26 mouse cellular contexts compared by ENCODE assay signal in the genomic region with DNA sequence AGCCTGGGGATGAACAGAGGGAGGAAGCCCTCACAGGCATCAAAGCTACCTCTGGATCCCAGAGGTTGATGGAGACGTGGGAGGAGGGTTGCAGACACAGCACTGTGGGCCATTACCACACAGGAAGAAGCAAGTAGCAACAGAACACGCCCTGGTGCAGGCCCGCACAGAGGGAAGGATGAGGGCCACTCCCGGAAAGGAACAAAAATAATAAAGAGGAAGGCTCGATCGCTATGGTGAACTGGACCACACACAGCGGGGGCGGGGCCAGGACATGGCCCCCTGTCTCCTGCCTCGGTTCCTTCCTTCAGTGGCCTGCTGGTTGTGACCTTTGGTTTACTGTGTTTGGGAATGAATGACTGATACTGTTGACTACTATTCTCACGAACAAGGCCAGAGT. TPM values are rescaled to one million over a fixed set of nuclear protein-coding genes. Genes with fewer than 3 reads are reported as not detected.
DNase-seq lines count a peak whose midpoint lies in the region; ATAC-seq and TF ChIP-seq lines count a peak whose summit lies in the region.
"Had no signal": no experiment of that assay in that cellular context is flagged by ENCODE, and none has a peak within 500 bp of the region (broad histone marks: within the 10 kb centered on the region; RNA-seq: fewer than 3 reads in every experiment).

No protein-coding gene starts in this region.

- ATAC-seq in megakaryocyte, adult 5-6 weeks (ENCODE audit: poor library complexity, severe bottlenecking): peak; percentile 94
- ATAC-seq in erythroid progenitor cell, adult 5-6 weeks (replicated peaks; ENCODE audit: low FRiP score, poor library complexity, severe bottlenecking): no peak
- no peak for ATAC-seq in lung, postnatal 0 days
- ATAC-seq: CD4-positive, CD25-positive, alpha-beta regulatory T cell, adult 4 months; forebrain, embryonic 14.5 days had no signal

- H3K36me3 ChIP-seq in E14TG2a.4 (ENCODE audit: insufficient read depth, low read length): peaks cover 74% of the 10 kb centered on the region
- H3K36me3 ChIP-seq in lung, postnatal 0 days (ENCODE audit: insufficient read depth, low read length): peaks cover 13% of the 10 kb centered on the region

- no peak overlapping the region for H3K9ac ChIP-seq in lung, postnatal 0 days (replicated peaks; ENCODE audit: low read depth)
- H3K9ac ChIP-seq: heart, embryonic 12.5 days; hindbrain, embryonic 15.5 days had no signal

- H3K4me1 ChIP-seq in E14TG2a.4 (replicated peaks; ENCODE audit: low read depth, low read length): peaks cover 93% of the 10 kb centered on the region
- no peaks in the 10 kb centered on the region for H3K4me1 ChIP-seq in lung, postnatal 0 days (ENCODE audit: insufficient read depth, low read depth, low read length)
- H3K4me1 ChIP-seq: hindbrain, embryonic 15.5 days had no signal

- no peak overlapping the region for H3K27ac ChIP-seq in lung, postnatal 0 days (ENCODE audit: low read length)
- H3K27ac ChIP-seq: forebrain, embryonic 10.5 days; hindbrain, embryonic 10.5 days; hindbrain, embryonic 15.5 days had no signal

- peak; percentile 91 for DNase-seq in ES-CJ7 (ENCODE audit: low read depth, low spot score)
- DNase-seq in ZHBTc4 (ENCODE audit: low read depth, low spot score): peak; percentile 95
- no peak for DNase-seq in cerebellum, postnatal 25 days
- DNase-seq in lung, postnatal 0 days (ENCODE audit: low spot score): no peak
- DNase-seq in heart, adult 18-20 months: no peak
- DNase-seq: adrenal gland, adult 8-10 months; adrenal gland, postnatal 36 days; B cell, adult 2 months; cerebellum, adult 11-12 months; cerebellum, adult 9-10 months; cerebellum, postnatal 36 days; kidney, adult 18-20 months had no signal

- H3K4me3 ChIP-seq in E14TG2a.4 (replicated peaks; ENCODE audit: low read length): peak overlapping the region; percentile 84
- H3K4me3 ChIP-seq in lung, postnatal 0 days (ENCODE audit: low read depth, low read length): no peak overlapping the region
- H3K4me3 ChIP-seq: forebrain, embryonic 10.5 days; heart, embryonic 12.5 days; hindbrain, embryonic 10.5 days; hindbrain, embryonic 15.5 days had no signal

- no peak overlapping the region for H3K4me2 ChIP-seq in lung, postnatal 0 days (replicated peaks; ENCODE audit: low read depth, low read length)
- H3K4me2 ChIP-seq: heart, embryonic 12.5 days; hindbrain, embryonic 15.5 days had no signal

- H3K9me3 ChIP-seq in E14TG2a.4 (ENCODE audit: low read length): no peaks in the 10 kb centered on the region
- no peaks in the 10 kb centered on the region for H3K9me3 ChIP-seq in lung, postnatal 0 days (ENCODE audit: low read length)
- H3K9me3 ChIP-seq: forebrain, embryonic 10.5 days; G1E; heart, embryonic 12.5 days; hindbrain, embryonic 10.5 days; hindbrain, embryonic 15.5 days had no signal

- 61% methylated on average over 10 of the region's 10 CpGs for WGBS in lung, postnatal 0 days

- no peak for TF ChIP-seq CTCF in E14TG2a.4 (conservative IDR thresholded peaks at IDR 0.05; ENCODE audit: low read length)
- TF ChIP-seq CTCF in lung, postnatal 0 days (IDR thresholded peaks at IDR 0.05): no peak

- TF ChIP-seq EP300 in lung, postnatal 0 days (IDR thresholded peaks at IDR 0.05): no peak

- no peaks in the 10 kb centered on the region for H3K27me3 ChIP-seq in E14TG2a.4 (ENCODE audit: insufficient read depth, low read length)
- no peaks in the 10 kb centered on the region for H3K27me3 ChIP-seq in lung, postnatal 0 days (replicated peaks; ENCODE audit: insufficient read depth, low read length)
- H3K27me3 ChIP-seq: heart, embryonic 12.5 days; hindbrain, embryonic 15.5 days had no signal

RNA-seq across cellular contexts. Expression of gene Rpl7l1, which starts 17.2 kb away (rescaled TPM):
- 57.4 and 63.0 TPM in 2 replicates for total RNA-seq in megakaryocyte, adult 5-6 weeks (2015)
- total RNA-seq in megakaryocyte, adult 5-6 weeks (2017): 78.5 and 81.4 TPM in 2 replicates
- 29.9 and 35.6 TPM in 2 replicates for total RNA-seq in erythroid progenitor cell, adult 5-6 weeks (2015; ENCODE audit: low replicate concordance)
- 25.2 and 69.6 TPM in 2 replicates for total RNA-seq in erythroid progenitor cell, adult 5-6 weeks (2017; ENCODE audit: low replicate concordance)
- 83.2 and 83.7 TPM in 2 replicates for polyA plus RNA-seq in lung, postnatal 0 days (2015; fragmentation: Nextera tagmentation; extraction: Ambion mirVana)
- total RNA-seq in heart, adult 18-20 months (2021): 10 to 100 TPM; 59.8 to 61.8 TPM

RNA-seq across cellular contexts. Expression of gene 2310039H08Rik, which starts 27.2 kb away (rescaled TPM):
- 8.1 and 8.8 TPM in 2 replicates for total RNA-seq in megakaryocyte, adult 5-6 weeks (2015)
- total RNA-seq in megakaryocyte, adult 5-6 weeks (2017): 5.5 and 10.7 TPM in 2 replicates
- 7.2 and 15.1 TPM in 2 replicates for total RNA-seq in erythroid progenitor cell, adult 5-6 weeks (2015; ENCODE audit: low replicate concordance)
- 1.8 and 4.2 TPM in 2 replicates for total RNA-seq in erythroid progenitor cell, adult 5-6 weeks (2017; ENCODE audit: low replicate concordance)
- polyA plus RNA-seq in lung, postnatal 0 days (2015; fragmentation: Nextera tagmentation; extraction: Ambion mirVana): 73.9 and 80.1 TPM in 2 replicates
- total RNA-seq in heart, adult 18-20 months (2021): 10 to 100 TPM; 24.4 to 29.4 TPM

RNA-seq across cellular contexts. Expression of gene Ptcra, which starts 36.2 kb away (rescaled TPM):
- total RNA-seq in megakaryocyte, adult 5-6 weeks (2015): not detected in 2 replicates
- total RNA-seq in megakaryocyte, adult 5-6 weeks (2017): not detected in 2 replicates
- not detected in 2 replicates for total RNA-seq in erythroid progenitor cell, adult 5-6 weeks (2015; ENCODE audit: low replicate concordance)
- total RNA-seq in erythroid progenitor cell, adult 5-6 weeks (2017; ENCODE audit: low replicate concordance): not detected in 2 replicates
- polyA plus RNA-seq in lung, postnatal 0 days (2015; fragmentation: Nextera tagmentation; extraction: Ambion mirVana): 0.14 TPM in 1 of 2 replicates, not detected in the other
- not detected for total RNA-seq in heart, adult 18-20 months (2021)
- total RNA-seq: adrenal gland, adult 8-10 months; adrenal gland, postnatal 36 days; gastrocnemius, adult 8-10 months; gastrocnemius, postnatal 4 days; heart, adult 8-10 months; heart, postnatal 25 days had no signal

RNA-seq across cellular contexts. Expression of gene Cnpy3, which starts 47.7 kb away (rescaled TPM):
- 35.6 and 39.6 TPM in 2 replicates for total RNA-seq in megakaryocyte, adult 5-6 weeks (2015)
- 109 and 112 TPM in 2 replicates for total RNA-seq in megakaryocyte, adult 5-6 weeks (2017)
- 3.4 and 3.6 TPM in 2 replicates for total RNA-seq in erythroid progenitor cell, adult 5-6 weeks (2015; ENCODE audit: low replicate concordance)
- 7.2 and 7.7 TPM in 2 replicates for total RNA-seq in erythroid progenitor cell, adult 5-6 weeks (2017; ENCODE audit: low replicate concordance)
- polyA plus RNA-seq in lung, postnatal 0 days (2015; fragmentation: Nextera tagmentation; extraction: Ambion mirVana): 44.1 and 47.0 TPM in 2 replicates
- total RNA-seq in heart, adult 18-20 months (2021): 10 to 100 TPM; 16.5 to 18.2 TPM

RNA-seq across cellular contexts. Expression of gene Bicral, which starts 58.6 kb away (rescaled TPM):
- 25.2 and 32.4 TPM in 2 replicates for total RNA-seq in megakaryocyte, adult 5-6 weeks (2015)
- total RNA-seq in megakaryocyte, adult 5-6 weeks (2017): 20.3 and 21.1 TPM in 2 replicates
- total RNA-seq in erythroid progenitor cell, adult 5-6 weeks (2015; ENCODE audit: low replicate concordance): 28.8 and 64.6 TPM in 2 replicates
- 18.7 and 68.4 TPM in 2 replicates for total RNA-seq in erythroid progenitor cell, adult 5-6 weeks (2017; ENCODE audit: low replicate concordance)
- 3.0 and 3.4 TPM in 2 replicates for polyA plus RNA-seq in lung, postnatal 0 days (2015; fragmentation: Nextera tagmentation; extraction: Ambion mirVana)
- total RNA-seq in heart, adult 18-20 months (2021): 10 to 100 TPM in 1 of 2 experiments, 1 to 10 TPM in 1; 7.5 to 13.0 TPM

Comparison
In these comparisons a context has a peak if more than half of its experiments do, and no peak if none do; other contexts are left out.
1. DNase-seq: peak in ES-CJ7 (single experiment) and ZHBTc4 (single experiment); none in cerebellum, postnatal 25 days (0 of 2), lung, postnatal 0 days (single experiment) and heart, adult 18-20 months (0 of 2).